13 mouse cellular contexts compared by ENCODE assay signal in genomic region chr16:44002086-44002485, GRCm38 (mm10). TPM values are rescaled to one million over a fixed set of nuclear protein-coding genes. Genes with fewer than 3 reads are reported as not detected.
DNase-seq lines count a peak whose midpoint lies in the region; ATAC-seq and TF ChIP-seq lines count a peak whose summit lies in the region.
"Had no signal": no experiment of that assay in that cellular context is flagged by ENCODE, and none has a peak within 500 bp of the region (broad histone marks: within the 10 kb centered on the region; RNA-seq: fewer than 3 reads in every experiment).

No protein-coding gene starts in this region.

- H3K27ac ChIP-seq in kidney, postnatal 0 days, result no peak overlapping the region
- no peak overlapping the region for H3K27ac ChIP-seq in liver, embryonic 16.5 days (ENCODE audit: low read length)
- no peak overlapping the region for H3K27ac ChIP-seq in forebrain, embryonic 10.5 days
- H3K27ac ChIP-seq: hindbrain, embryonic 10.5 days; lung, embryonic 15.5 days had no signal

- no peaks in the 10 kb centered on the region for H3K9me3 ChIP-seq in kidney, postnatal 0 days (replicated peaks; ENCODE audit: low read length)
- H3K9me3 ChIP-seq in liver, embryonic 16.5 days (replicated peaks; ENCODE audit: control insufficient read depth, low read length), result no peaks in the 10 kb centered on the region
- H3K9me3 ChIP-seq in forebrain, embryonic 10.5 days, result no peaks in the 10 kb centered on the region
- H3K9me3 ChIP-seq: hindbrain, embryonic 10.5 days; lung, embryonic 15.5 days had no signal

- peak; percentile 56 for TF ChIP-seq CTCF in kidney, postnatal 0 days (IDR thresholded peaks at IDR 0.05; ENCODE audit: low read depth)

- 59% methylated on average over 5 of the region's 5 CpGs for WGBS in kidney, postnatal 0 days
- WGBS in liver, embryonic 16.5 days (ENCODE audit: insufficient replicate concordance), result 59% methylated on average over 5 of the region's 5 CpGs
- WGBS in forebrain, embryonic 10.5 days, result 73% methylated on average over 5 of the region's 5 CpGs

- no peak overlapping the region for H3K4me3 ChIP-seq in kidney, postnatal 0 days (replicated peaks; ENCODE audit: low read depth, low read length)
- no peak overlapping the region for H3K4me3 ChIP-seq in liver, embryonic 16.5 days (ENCODE audit: low read depth, low read length)
- no peak overlapping the region for H3K4me3 ChIP-seq in forebrain, embryonic 10.5 days
- H3K4me3 ChIP-seq: hindbrain, embryonic 10.5 days; lung, embryonic 15.5 days had no signal

- 0 out of 2 replicates have a peak, but pooled peaks cover 4% of the 10 kb centered on the region for H3K36me3 ChIP-seq in kidney, postnatal 0 days (ENCODE audit: insufficient read depth, low read length)
- H3K36me3 ChIP-seq in liver, embryonic 16.5 days (ENCODE audit: control insufficient read depth, insufficient read depth), result no peaks in the 10 kb centered on the region
- no peaks in the 10 kb centered on the region for H3K36me3 ChIP-seq in forebrain, embryonic 10.5 days (replicated peaks)
- H3K36me3 ChIP-seq: hindbrain, embryonic 10.5 days; lung, embryonic 15.5 days had no signal

- DNase-seq in kidney, postnatal 0 days (ENCODE audit: low spot score), result peak; percentile 71
- no peak for DNase-seq in kidney, adult 9 months
- peak; percentile 58 for DNase-seq in ES-CJ7 (ENCODE audit: low read depth, low spot score)
- DNase-seq in WW6 (ENCODE audit: low read depth, low spot score), result peak; percentile 14
- no peak for DNase-seq in forebrain, embryonic 10.5 days (ENCODE audit: extremely low spot score, low spot score)
- DNase-seq in adrenal gland, adult (ENCODE audit: inconsistent age in 2 of 2, low spot score in 1 of 2), result no peak
- DNase-seq: cerebellum, adult 11 months; gastrocnemius, postnatal 14 days; thymus, adult 18-20 months had no signal

- H3K4me2 ChIP-seq in kidney, postnatal 0 days (ENCODE audit: low read length), result no peak overlapping the region
- no peak overlapping the region for H3K4me2 ChIP-seq in liver, embryonic 16.5 days (ENCODE audit: low read depth, low read length)
- H3K4me2 ChIP-seq: lung, embryonic 15.5 days had no signal

- no peaks in the 10 kb centered on the region for H3K27me3 ChIP-seq in kidney, postnatal 0 days (ENCODE audit: insufficient read depth, low read length)
- H3K27me3 ChIP-seq in liver, embryonic 16.5 days (ENCODE audit: control insufficient read depth, insufficient read depth, low read depth, low read length), result no peaks in the 10 kb centered on the region
- H3K27me3 ChIP-seq in forebrain, embryonic 10.5 days (ENCODE audit: poor library complexity, severe bottlenecking), result no peaks in the 10 kb centered on the region
- H3K27me3 ChIP-seq: lung, embryonic 15.5 days had no signal

- H3K9ac ChIP-seq in kidney, postnatal 0 days (ENCODE audit: low read depth, low read length), result no peak overlapping the region
- no peak overlapping the region for H3K9ac ChIP-seq in liver, embryonic 16.5 days (ENCODE audit: low read depth, low read length)
- H3K9ac ChIP-seq: lung, embryonic 15.5 days had no signal

- H3K4me1 ChIP-seq in kidney, postnatal 0 days (replicated peaks; ENCODE audit: insufficient read depth, low read length), result no peaks in the 10 kb centered on the region
- no peaks in the 10 kb centered on the region for H3K4me1 ChIP-seq in liver, embryonic 16.5 days (ENCODE audit: control insufficient read depth, low read depth, low read length)
- H3K4me1 ChIP-seq in forebrain, embryonic 10.5 days, result no peaks in the 10 kb centered on the region
- H3K4me1 ChIP-seq: hindbrain, embryonic 10.5 days; lung, embryonic 15.5 days had no signal

- ATAC-seq in kidney, postnatal 0 days (replicated peaks; ENCODE audit: low FRiP score, low read depth), result no peak; the same call in 1 of the 2 replicates
- ATAC-seq in liver, embryonic 16.5 days (ENCODE audit: low read depth), result peak; percentile 68
- ATAC-seq: activated CD4-positive, CD25-positive, alpha-beta regulatory T cell, adult 4 months had no signal

RNA-seq across cellular contexts. Expression of gene Zdhhc23, which starts 22.5 kb away (rescaled TPM):
- 2.0 and 2.3 TPM in 2 replicates for polyA plus RNA-seq in kidney, postnatal 0 days (2015; fragmentation: Nextera tagmentation; extraction: Ambion mirVana)
- polyA plus RNA-seq in liver, embryonic 16.5 days (2015; fragmentation: Nextera tagmentation; extraction: Ambion mirVana), result 0.31 and 0.34 TPM in 2 replicates
- polyA plus RNA-seq in forebrain, embryonic 10.5 days (2016; fragmentation: Nextera tagmentation; extraction: Ambion mirVana), result 0.66 TPM in 2 replicates

Comparison
In these comparisons a context has a peak if more than half of its experiments do, and no peak if none do; other contexts are left out.
1. DNase-seq: peak in kidney, postnatal 0 days (single experiment), ES-CJ7 (single experiment) and WW6 (single experiment); none in kidney, adult 9 months (single experiment), forebrain, embryonic 10.5 days (single experiment) and adrenal gland, adult (0 of 2).